Mouse (Mus musculus): ENCODE measurements around the gene Vgf. TPM values are rescaled to one million over a fixed set of nuclear protein-coding genes. Genes with fewer than 3 reads are reported as not detected.
A peak's percentile ranks its signal among the peaks of the same experiment; 100 is the strongest.

Gene Vgf
- total and polyA plus RNA-seq, 3 experiments: 0.38 TPM; not detected in 2

GRCm38 (mm10) chr5:137075726-137076125 lies 49.5 kb downstream of the Vgf start:
- H3K9ac ChIP-seq (ENCODE audit: insufficient read depth, low read depth): no peak overlapping the region
- H3K9me3 ChIP-seq (replicated peaks; ENCODE audit: low read length): no peaks in the 10 kb centered on the region
- H3K4me3 ChIP-seq (replicated peaks in 1 of 3; ENCODE audit: low read depth in 2 of 3, low read length in 2 of 3, poor library complexity in 1 of 3): no peak overlapping the region
- H3K27me3 ChIP-seq (replicated peaks): peaks cover 15% of the 10 kb centered on the region
- H3K36me3 ChIP-seq (replicated peaks in 1 of 2; ENCODE audit: control insufficient read depth in 1 of 2, insufficient read depth in 1 of 2, low read length in 1 of 2): no peaks in the 10 kb centered on the region
- dilution Hi-C loops (cut with MboI; ENCODE audit: extremely low pct_ligation_motif_present, extremely low pct_unique_long_range_greater_than_20kb, low sequenced_read_pairs) (no loop called here), in situ Hi-C loops (cut with MboI; ENCODE audit: low pct_ligation_motif_present, low pct_unique_long_range_greater_than_20kb, low sequenced_read_pairs) (no loop called here)
- no peak overlapping the region for H3K4me2 ChIP-seq (ENCODE audit: insufficient read depth, low read depth, poor library complexity, severe bottlenecking)
- DNase-seq (ENCODE audit: extremely low read depth): no peak
- peaks cover 11 to 38% of the 10 kb centered on the region in 2 experiments for H3K4me1 ChIP-seq (ENCODE audit: control insufficient read depth in 1 of 2, insufficient read depth in 2 of 2)
- no peak overlapping the region for H3K27ac ChIP-seq (ENCODE audit: insufficient read depth, low read depth)
- H3K79me2 ChIP-seq (replicated peaks; ENCODE audit: control insufficient read depth, extremely low read depth, insufficient read depth, poor library complexity, severe bottlenecking): no peaks in the 10 kb centered on the region
- TF ChIP-seq MYC (IDR thresholded peaks at IDR 0.05; ENCODE audit: low read depth, low read length): no peak
- TF ChIP-seq RAD21 (IDR thresholded peaks at IDR 0.05; ENCODE audit: low read depth, low read length): no peak
- no peak for TF ChIP-seq EP300 (IDR thresholded peaks at IDR 0.05; ENCODE audit: low read length)
- TF ChIP-seq ZMIZ1 (IDR thresholded peaks at IDR 0.05; ENCODE audit: low read depth, low read length): no peak
- no peak for TF ChIP-seq PAX5 (IDR thresholded peaks at IDR 0.05; ENCODE audit: low read length)
- no peak for TF ChIP-seq SMC3 (IDR thresholded peaks at IDR 0.05; ENCODE audit: low read depth, low read length)
- no peak for TF ChIP-seq ZKSCAN1 (IDR thresholded peaks at IDR 0.05; ENCODE audit: borderline replicate concordance, low read depth, low read length)
- no peak for TF ChIP-seq E2F4 (IDR thresholded peaks at IDR 0.05; ENCODE audit: insufficient replicate concordance, low read depth, low read length)
- TF ChIP-seq JUN (IDR thresholded peaks at IDR 0.05; ENCODE audit: insufficient read depth, low read depth, low read length): no peak
- no peak for TF ChIP-seq TBP (conservative IDR thresholded peaks at IDR 0.05; ENCODE audit: low read depth, low read length)
- TF ChIP-seq USF2 (conservative IDR thresholded peaks at IDR 0.05; ENCODE audit: low read depth, low read length): no peak
- TF ChIP-seq CHD1 (IDR thresholded peaks at IDR 0.05; ENCODE audit: low read depth, low read length): no peak
- TF ChIP-seq JUND (conservative IDR thresholded peaks at IDR 0.05; ENCODE audit: low read depth, low read length): no peak
- TF ChIP-seq TCF12 (IDR thresholded peaks at IDR 0.05; ENCODE audit: low read depth, low read length): no peak
- no peak for TF ChIP-seq IRF4 (IDR thresholded peaks at IDR 0.05; ENCODE audit: low read depth, low read length)
- no peak for TF ChIP-seq MAX (IDR thresholded peaks at IDR 0.05; ENCODE audit: low read length)

GRCm38 (mm10) chr5:137076191-137076930 lies 50.2 kb downstream of the Vgf start:
- H3K4me3 ChIP-seq (replicated peaks in 1 of 3; ENCODE audit: low read depth in 2 of 3, low read length in 2 of 3, poor library complexity in 1 of 3): no peak overlapping the region
- TF ChIP-seq RCOR1 (conservative IDR thresholded peaks at IDR 0.05; ENCODE audit: low read depth, low read length): no peak
- no peak for TF ChIP-seq KAT2A (IDR thresholded peaks at IDR 0.05; ENCODE audit: insufficient replicate concordance, low read length)
- no peak for TF ChIP-seq EP300 (IDR thresholded peaks at IDR 0.05; ENCODE audit: low read length)
- no peak for TF ChIP-seq JUND (conservative IDR thresholded peaks at IDR 0.05; ENCODE audit: low read depth, low read length)
- TF ChIP-seq ZKSCAN1 (IDR thresholded peaks at IDR 0.05; ENCODE audit: borderline replicate concordance, low read depth, low read length): no peak
- TF ChIP-seq MAZ (IDR thresholded peaks at IDR 0.05; ENCODE audit: low read depth, low read length): 0 out of 2 replicates have a peak, but pooled peaks have one; percentile 34
- TF ChIP-seq GABPA (IDR thresholded peaks at IDR 0.05; ENCODE audit: insufficient replicate concordance, low read depth, low read length): no peak
- no peak for TF ChIP-seq ELF1 (IDR thresholded peaks at IDR 0.05; ENCODE audit: low read depth, low read length)
- no peaks in the 10 kb centered on the region for H3K79me2 ChIP-seq (replicated peaks; ENCODE audit: control insufficient read depth, extremely low read depth, insufficient read depth, poor library complexity, severe bottlenecking)
- H3K36me3 ChIP-seq (replicated peaks in 1 of 2; ENCODE audit: control insufficient read depth in 1 of 2, insufficient read depth in 1 of 2, low read length in 1 of 2): no peaks in the 10 kb centered on the region
- H3K27ac ChIP-seq (ENCODE audit: insufficient read depth, low read depth): no peak overlapping the region
- no peaks in the 10 kb centered on the region for H3K9me3 ChIP-seq (replicated peaks; ENCODE audit: low read length)
- peaks cover 11 to 38% of the 10 kb centered on the region in 2 experiments for H3K4me1 ChIP-seq (ENCODE audit: control insufficient read depth in 1 of 2, insufficient read depth in 2 of 2)
- in situ Hi-C loops (cut with MboI; ENCODE audit: low pct_ligation_motif_present, low pct_unique_long_range_greater_than_20kb, low sequenced_read_pairs) (no loop called here), dilution Hi-C loops (cut with MboI; ENCODE audit: extremely low pct_ligation_motif_present, extremely low pct_unique_long_range_greater_than_20kb, low sequenced_read_pairs) (no loop called here)
- H3K9ac ChIP-seq (ENCODE audit: insufficient read depth, low read depth): no peak overlapping the region
- H3K27me3 ChIP-seq (replicated peaks): peaks cover 12% of the 10 kb centered on the region
- peak; percentile 56 for DNase-seq (ENCODE audit: extremely low read depth)
- peak overlapping the region; percentile 4; the same call in 1 of the 2 replicates for H3K4me2 ChIP-seq (ENCODE audit: insufficient read depth, low read depth, poor library complexity, severe bottlenecking)

All from CH12.LX (cell line).